Mouse (Mus musculus): Measurements from ENCODE around the gene Plaur. TPM values are rescaled to one million over a fixed set of nuclear protein-coding genes. Genes with fewer than 3 reads are reported as not detected.

The Plaur gene
- polyA plus RNA-seq (2016; fragmentation: Nextera tagmentation; extraction: Ambion mirVana) = 1.7 and 2.0 TPM in 2 replicates

DNA sequence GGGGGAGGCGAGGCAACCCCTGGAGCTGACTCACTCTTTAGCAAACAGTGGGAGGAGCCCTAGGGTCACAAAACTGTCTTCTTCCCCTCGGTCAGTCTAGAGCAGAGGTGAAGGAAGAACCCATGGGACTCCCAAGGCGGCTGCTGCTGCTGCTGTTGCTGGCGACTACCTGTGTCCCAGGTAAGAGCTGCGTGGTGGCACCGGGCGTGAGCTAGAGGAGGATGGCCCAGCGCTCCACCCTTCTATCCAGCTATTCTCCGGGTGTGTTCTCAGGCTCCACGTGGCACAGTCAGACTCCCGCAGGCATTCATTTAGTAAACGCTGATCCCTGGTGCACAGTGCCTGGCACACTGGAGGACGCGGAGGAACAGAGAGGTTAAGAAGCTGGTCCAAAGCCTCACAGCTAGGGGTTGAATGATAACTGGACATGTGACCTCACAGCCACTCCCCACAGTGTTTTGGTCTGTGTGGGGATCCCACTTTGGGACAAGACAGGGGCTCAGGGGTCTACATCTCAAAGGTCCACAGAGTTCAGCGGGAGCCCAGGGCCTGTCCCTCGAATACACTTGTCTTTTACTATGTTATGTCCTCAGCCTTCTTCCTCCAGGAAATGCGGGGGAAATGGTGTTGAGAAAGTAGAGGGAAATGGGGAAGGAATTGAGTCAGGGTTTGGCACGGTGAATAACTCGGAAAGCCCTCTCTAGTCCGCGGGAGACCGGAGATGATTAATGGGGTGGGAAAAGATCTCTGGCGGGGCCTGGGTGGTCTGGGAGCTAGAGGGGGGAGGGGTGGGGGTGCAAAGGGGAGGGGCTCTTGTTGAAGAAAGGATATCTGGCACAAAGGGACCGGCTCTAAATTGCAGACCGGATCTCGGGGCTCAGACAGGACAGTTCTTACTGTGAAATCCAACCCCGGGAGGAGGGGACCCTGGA is at the start of gene Plaur:
Plaur (plus strand) TSS at position 97 of the 932 bp plus-strand sequence.
- WGBS = 9% methylated on average over 27 of the region's 27 CpGs
- no peaks in the 10 kb centered on the region for H3K36me3 ChIP-seq
- H3K4me3 ChIP-seq = no peak within 1 kb of the TSS
- H3K9ac ChIP-seq = no peak within 1 kb of the TSS
- H3K27me3 ChIP-seq (replicated peaks) = no peaks in the 10 kb centered on the region
- no peaks in the 10 kb centered on the region for H3K9me3 ChIP-seq
- H3K27ac ChIP-seq = no peak within 1 kb of the TSS
- peak within 1 kb of the TSS; percentile 42 for H3K4me2 ChIP-seq (replicated peaks)
- peaks cover 11% of the 10 kb centered on the region for H3K4me1 ChIP-seq
- peak; percentile 63 for ATAC-seq (ENCODE audit: low FRiP score, low read depth)

DNA sequence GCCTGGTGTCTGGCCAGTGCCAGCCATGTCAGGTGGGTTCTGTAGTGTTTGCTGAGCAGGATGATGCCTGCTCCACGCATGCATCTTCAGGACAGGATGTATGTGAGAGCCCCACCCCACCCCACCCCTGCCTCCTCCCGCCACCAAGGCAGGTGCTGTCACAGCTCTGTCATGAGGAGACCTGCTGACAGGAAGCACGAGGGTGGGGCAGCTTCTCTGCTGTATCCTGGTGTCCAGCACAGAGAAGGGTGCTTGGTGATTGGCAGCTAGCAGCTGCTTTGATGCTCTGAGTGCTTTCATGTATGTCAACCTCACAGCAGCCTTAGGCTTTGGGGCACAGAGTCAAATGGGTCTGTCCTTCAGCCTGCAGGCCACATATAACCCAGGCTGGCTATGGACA is 48.7 kb upstream of the Plaur start:
- peaks cover 25% of the 10 kb centered on the region for H3K36me3 ChIP-seq
- H3K27me3 ChIP-seq (replicated peaks) = no peaks in the 10 kb centered on the region
- no peaks in the 10 kb centered on the region for H3K9me3 ChIP-seq
- H3K9ac ChIP-seq = no peak overlapping the region
- 89% methylated on average over 3 of the region's 3 CpGs for WGBS
- no peak for ATAC-seq (ENCODE audit: low FRiP score, low read depth)
- H3K4me3 ChIP-seq = no peak overlapping the region
- H3K4me2 ChIP-seq (replicated peaks) = no peak overlapping the region
- no peak overlapping the region for H3K27ac ChIP-seq
- peaks cover 4% of the 10 kb centered on the region; the same call in 1 of the 2 replicates for H3K4me1 ChIP-seq

DNA sequence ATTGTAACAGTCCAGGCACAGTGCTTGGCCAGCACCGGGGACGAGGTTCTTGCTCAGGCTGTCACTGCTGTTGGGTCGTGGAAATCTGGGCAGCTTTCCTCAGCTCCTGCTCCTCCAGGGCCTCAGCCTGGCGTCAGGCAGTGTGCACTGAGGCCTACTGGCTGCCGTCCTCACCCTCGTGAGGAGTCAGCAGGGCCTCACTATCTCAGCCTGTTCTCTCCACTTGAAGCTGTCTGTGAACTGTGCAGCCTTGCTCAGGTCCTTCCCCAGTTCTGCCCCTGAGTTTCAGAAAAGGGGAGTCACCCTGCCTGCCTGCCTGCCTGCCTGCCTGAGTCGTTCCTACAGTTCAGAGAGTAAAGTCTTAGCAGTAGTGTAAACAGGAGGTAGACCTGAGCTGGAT is 47.0 kb upstream of the Plaur start:
- WGBS = 84% methylated on average over 7 of the region's 7 CpGs
- no peak for ATAC-seq (ENCODE audit: low FRiP score, low read depth)
- no peaks in the 10 kb centered on the region for H3K27me3 ChIP-seq (replicated peaks)
- no peak overlapping the region for H3K9ac ChIP-seq
- H3K4me2 ChIP-seq (replicated peaks) = no peak overlapping the region
- H3K4me1 ChIP-seq = peaks cover 16% of the 10 kb centered on the region
- no peak overlapping the region for H3K4me3 ChIP-seq
- peaks cover 21% of the 10 kb centered on the region for H3K36me3 ChIP-seq
- no peaks in the 10 kb centered on the region for H3K9me3 ChIP-seq
- no peak overlapping the region for H3K27ac ChIP-seq

DNA sequence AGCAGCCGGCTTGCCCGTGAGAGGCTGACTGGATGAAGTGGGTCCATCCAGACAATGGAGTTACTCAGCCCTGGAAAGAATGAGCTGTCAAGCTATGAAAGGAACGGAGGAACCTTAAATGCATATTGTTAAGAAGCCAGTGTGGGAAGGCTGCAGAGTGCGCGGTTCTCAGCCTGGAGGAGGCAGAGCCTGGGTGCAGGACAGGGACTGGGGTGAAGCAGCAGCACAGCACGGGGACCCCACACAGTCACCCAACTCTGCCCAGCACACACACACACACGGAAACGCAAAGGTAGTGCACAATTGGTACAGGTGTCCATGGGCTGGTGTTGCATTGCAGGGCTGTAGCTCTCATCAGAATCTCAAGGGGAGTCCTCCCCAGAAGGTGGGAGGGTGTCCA is 42.7 kb upstream of the Plaur start:
- no peak overlapping the region for H3K4me3 ChIP-seq

DNA sequence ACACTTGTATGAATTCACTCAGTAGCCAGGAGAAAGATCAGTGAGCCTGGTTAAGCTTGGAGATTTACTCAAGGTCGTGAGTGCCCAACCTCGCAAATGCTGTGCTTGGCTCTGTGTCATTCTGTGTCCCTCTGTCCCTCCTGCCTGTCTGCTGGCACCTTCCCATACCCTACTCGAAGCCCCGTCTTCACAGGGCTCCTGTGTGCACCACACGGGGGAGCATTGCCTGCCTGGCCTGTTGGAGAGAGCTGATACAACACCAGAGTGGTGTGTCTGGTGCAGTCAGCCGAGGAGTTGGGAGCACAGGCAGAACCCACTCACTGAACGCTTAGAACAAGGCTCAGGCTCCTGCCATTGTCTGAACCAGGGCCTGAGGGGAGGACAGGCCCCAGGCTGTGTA is 40.6 kb upstream of the Plaur start:
- H3K36me3 ChIP-seq = peaks cover 30% of the 10 kb centered on the region
- ATAC-seq (ENCODE audit: low FRiP score, low read depth) = no peak
- 84% methylated on average over 7 of the region's 7 CpGs for WGBS
- no peak overlapping the region for H3K4me2 ChIP-seq (replicated peaks)
- no peak overlapping the region for H3K9ac ChIP-seq
- H3K4me3 ChIP-seq = no peak overlapping the region
- peaks cover 16% of the 10 kb centered on the region for H3K4me1 ChIP-seq
- no peak overlapping the region for H3K27ac ChIP-seq
- no peaks in the 10 kb centered on the region for H3K9me3 ChIP-seq
- H3K27me3 ChIP-seq (replicated peaks) = no peaks in the 10 kb centered on the region

More for the DNA sequence above, 42.7 kb upstream of the Plaur start:
- Histone ChIP-seq H3K27ac (no peak overlapping the region), H3K36me3 (peaks cover 43% of the 10 kb centered on the region), H3K4me2 (replicated peaks) (no peak overlapping the region), H3K9me3 (no peaks in the 10 kb centered on the region), H3K27me3 (replicated peaks) (no peaks in the 10 kb centered on the region), H3K9ac (no peak overlapping the region), H3K4me1 (peaks cover 16% of the 10 kb centered on the region)
- WGBS = 36% methylated on average over 8 of the region's 8 CpGs
- ATAC-seq (ENCODE audit: low FRiP score, low read depth) = no peak

DNA sequence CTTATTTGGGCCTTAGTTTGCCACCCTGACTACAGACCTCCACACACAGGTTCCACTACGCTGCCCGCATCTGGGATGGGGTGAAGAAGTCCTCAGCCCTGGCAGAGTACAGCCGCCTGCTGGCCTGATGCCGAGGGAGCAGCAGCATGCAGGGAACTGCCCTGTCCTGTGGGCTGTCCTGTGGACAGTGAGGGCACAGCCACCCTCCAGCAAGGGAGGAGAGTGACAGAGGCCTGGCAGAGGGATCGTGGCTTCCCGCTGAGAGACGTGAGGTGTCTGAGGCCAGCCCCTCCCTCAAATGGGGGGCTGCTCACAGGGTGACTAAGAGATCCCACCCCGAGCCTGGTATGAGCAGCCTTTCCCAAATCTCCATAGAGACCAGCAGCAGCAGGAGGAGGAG is 40.0 kb upstream of the Plaur start:
- WGBS = 77% methylated on average over 8 of the region's 8 CpGs
- H3K36me3 ChIP-seq = peaks cover 27% of the 10 kb centered on the region

DNA sequence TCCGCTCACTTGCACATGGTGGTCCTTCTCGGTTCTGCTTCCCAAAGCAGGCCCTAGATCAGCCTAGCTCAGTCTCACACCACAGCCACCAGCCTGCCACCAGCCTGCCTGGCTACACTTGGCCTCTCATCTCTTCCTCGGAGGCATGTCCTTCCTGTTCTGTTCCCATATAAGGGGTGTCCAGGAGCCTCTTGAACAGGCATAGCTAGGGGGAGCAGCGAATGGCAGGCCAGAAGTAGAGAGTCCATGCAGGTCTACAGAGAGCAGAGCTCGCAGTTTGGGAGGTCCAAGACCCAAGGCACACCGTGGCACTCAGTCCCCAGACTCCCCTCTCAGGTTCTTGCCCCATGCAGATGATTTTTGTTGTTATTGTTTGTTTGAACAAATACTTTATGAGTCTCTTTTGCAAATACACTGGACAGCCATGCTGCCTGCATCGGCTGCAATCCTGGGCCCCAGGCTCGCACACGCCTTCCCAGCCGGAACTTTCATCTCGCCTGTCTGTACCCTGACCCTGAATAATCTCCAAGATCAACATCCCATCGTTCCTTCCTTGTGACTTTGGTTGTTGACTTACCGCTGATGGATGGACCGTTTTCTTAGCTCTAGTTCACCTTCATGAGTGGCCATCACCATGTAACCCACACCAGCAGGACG is 39.0 kb upstream of the Plaur start:
- H3K36me3 ChIP-seq = peaks cover 27% of the 10 kb centered on the region
- H3K4me3 ChIP-seq = no peak overlapping the region
- no peak overlapping the region for H3K4me2 ChIP-seq (replicated peaks)
- H3K27me3 ChIP-seq (replicated peaks) = no peaks in the 10 kb centered on the region
- H3K27ac ChIP-seq = no peak overlapping the region
- WGBS = 91% methylated on average over 15 of the region's 15 CpGs
- no peak for ATAC-seq (ENCODE audit: low FRiP score, low read depth)
- H3K9ac ChIP-seq = no peak overlapping the region
- H3K4me1 ChIP-seq = peaks cover 12% of the 10 kb centered on the region
- no peaks in the 10 kb centered on the region for H3K9me3 ChIP-seq

More for the DNA sequence above, 40.0 kb upstream of the Plaur start:
- Histone ChIP-seq H3K27ac (no peak overlapping the region), H3K9me3 (no peaks in the 10 kb centered on the region), H3K27me3 (replicated peaks) (no peaks in the 10 kb centered on the region), H3K4me3 (no peak overlapping the region), H3K4me2 (replicated peaks) (no peak overlapping the region), H3K9ac (no peak overlapping the region), H3K4me1 (peaks cover 16% of the 10 kb centered on the region)
- ATAC-seq (ENCODE audit: low FRiP score, low read depth) = no peak

DNA sequence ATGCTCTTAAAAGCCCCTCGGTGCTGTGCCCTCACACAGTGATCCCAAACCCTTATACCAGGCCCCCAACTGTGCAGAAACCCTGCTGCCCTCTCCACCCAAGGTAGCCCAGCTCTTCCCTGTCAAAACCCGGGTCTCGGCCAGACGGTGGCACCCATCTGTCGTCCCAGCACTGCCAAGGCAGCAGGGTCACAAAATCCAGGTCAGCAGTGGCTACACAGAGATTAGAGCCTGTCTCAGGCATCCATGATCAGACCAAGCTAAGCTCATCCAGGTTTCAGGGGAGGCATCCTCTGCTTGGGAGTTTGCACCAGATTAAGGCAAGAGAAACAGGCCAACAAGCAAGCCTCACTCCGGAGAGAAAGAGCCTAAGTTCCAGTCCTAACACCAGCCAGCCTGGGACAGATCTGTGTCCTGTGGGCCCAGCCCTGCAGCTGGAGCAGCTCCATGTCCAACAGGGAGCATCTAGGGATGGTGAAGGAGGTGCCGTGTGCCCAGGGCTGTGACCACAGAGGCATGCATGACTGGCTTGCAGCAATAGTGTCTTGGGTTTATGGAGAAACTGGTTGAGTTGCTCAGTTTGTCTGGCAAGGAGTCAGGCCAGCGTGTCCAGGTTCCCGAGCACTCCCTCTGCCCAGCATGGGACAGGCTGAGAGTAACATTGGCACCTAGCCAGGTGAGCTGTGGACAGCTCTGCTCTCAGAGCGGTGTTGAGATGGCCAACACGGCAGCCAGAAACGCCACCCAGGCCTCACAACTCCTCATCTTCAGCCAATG is 38.1 kb upstream of the Plaur start:
- Histone ChIP-seq H3K4me1 (peaks cover 9% of the 10 kb centered on the region), H3K27me3 (replicated peaks) (no peaks in the 10 kb centered on the region), H3K36me3 (peaks cover 27% of the 10 kb centered on the region), H3K4me3 (no peak overlapping the region), H3K9me3 (no peaks in the 10 kb centered on the region), H3K9ac (no peak overlapping the region), H3K27ac (no peak overlapping the region), H3K4me2 (replicated peaks) (no peak overlapping the region)
- WGBS = 83% methylated on average over 12 of the region's 12 CpGs
- no peak for ATAC-seq (ENCODE audit: low FRiP score, low read depth)

DNA sequence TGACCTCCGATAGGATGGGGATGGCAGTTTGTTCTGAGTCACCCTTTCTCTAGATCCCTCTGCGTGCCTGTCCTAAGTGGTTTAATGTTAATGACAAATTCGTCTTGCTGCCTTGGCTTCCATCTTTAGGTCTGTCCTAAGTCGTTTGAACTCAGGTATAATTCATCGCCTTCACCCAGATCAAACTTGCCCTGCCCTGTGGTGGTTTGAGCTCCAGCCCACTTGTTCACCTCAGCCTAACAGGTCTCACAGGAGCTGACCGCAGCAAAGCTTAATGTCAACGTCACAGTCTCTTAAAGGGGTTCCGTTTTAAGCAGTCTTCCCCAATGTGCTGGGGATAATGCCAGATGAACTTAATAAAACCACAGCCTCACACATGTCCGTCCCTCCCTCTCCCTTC is 36.4 kb upstream of the Plaur start:
- Histone ChIP-seq H3K27me3 (replicated peaks) (no peaks in the 10 kb centered on the region), H3K27ac (no peak overlapping the region), H3K4me3 (no peak overlapping the region), H3K36me3 (peaks cover 20% of the 10 kb centered on the region), H3K4me1 (no peaks in the 10 kb centered on the region), H3K4me2 (replicated peaks) (no peak overlapping the region), H3K9ac (no peak overlapping the region), H3K9me3 (no peaks in the 10 kb centered on the region)
- ATAC-seq (ENCODE audit: low FRiP score, low read depth) = no peak
- 89% methylated on average over 9 of the region's 9 CpGs for WGBS

DNA sequence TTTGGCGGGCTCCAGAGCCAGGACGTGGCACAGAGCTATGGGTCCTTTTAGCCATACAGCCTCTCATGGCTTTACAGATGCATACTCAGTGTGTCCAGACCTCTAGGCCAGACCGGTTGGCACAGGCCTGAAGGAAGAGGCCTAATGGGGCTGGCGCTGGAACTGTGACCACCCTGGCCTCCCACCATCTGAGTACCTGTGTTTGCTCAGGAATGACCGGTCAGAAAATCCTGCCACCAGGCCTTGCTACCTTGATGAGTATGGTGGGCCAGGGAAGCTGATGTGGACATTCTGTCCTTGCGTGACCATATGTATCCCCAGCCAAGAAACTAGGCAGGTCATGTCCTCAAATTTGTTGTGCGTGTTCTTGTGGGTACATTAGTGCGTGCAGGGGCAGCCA is 35.1 kb upstream of the Plaur start:
- no peaks in the 10 kb centered on the region for H3K9me3 ChIP-seq
- no peak overlapping the region for H3K9ac ChIP-seq
- no peak overlapping the region for H3K4me2 ChIP-seq (replicated peaks)
- H3K27ac ChIP-seq = no peak overlapping the region
- ATAC-seq (ENCODE audit: low FRiP score, low read depth) = no peak
- no peaks in the 10 kb centered on the region; the same call in 1 of the 2 replicates for H3K27me3 ChIP-seq (replicated peaks)
- H3K4me3 ChIP-seq = no peak overlapping the region
- H3K4me1 ChIP-seq = no peaks in the 10 kb centered on the region
- 93% methylated on average over 8 of the region's 8 CpGs for WGBS
- H3K36me3 ChIP-seq = peaks cover 11% of the 10 kb centered on the region

DNA sequence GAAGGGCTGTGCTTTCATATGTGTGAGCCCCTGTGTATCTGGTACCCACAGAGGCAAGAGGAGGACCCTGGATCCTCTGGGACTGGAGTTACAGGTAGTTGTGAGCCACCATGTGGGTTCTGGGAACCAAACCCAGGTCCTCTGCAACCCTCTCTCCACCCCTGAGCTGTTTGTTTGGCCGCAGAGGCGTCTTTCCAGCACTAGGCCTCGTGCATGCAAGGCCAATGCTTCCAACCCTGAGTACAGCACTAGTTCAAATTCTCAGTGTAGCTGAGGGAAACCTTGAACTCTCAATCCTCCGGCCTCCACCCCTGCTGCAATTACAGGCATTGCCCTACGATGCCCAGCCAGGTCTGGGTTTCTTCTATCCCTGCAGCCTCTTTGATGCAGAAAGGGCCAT is 33.6 kb upstream of the Plaur start:
- 86% methylated on average over 5 of the region's 5 CpGs for WGBS
- H3K27me3 ChIP-seq (replicated peaks) = no peaks in the 10 kb centered on the region; the same call in 1 of the 2 replicates
- ATAC-seq (ENCODE audit: low FRiP score, low read depth) = no peak
- H3K4me1 ChIP-seq = no peaks in the 10 kb centered on the region
- no peak overlapping the region for H3K27ac ChIP-seq
- peaks cover 12% of the 10 kb centered on the region; the same call in 1 of the 2 replicates for H3K9me3 ChIP-seq
- peaks cover 3% of the 10 kb centered on the region; the same call in 1 of the 2 replicates for H3K36me3 ChIP-seq
- no peak overlapping the region for H3K9ac ChIP-seq
- no peak overlapping the region for H3K4me3 ChIP-seq
- H3K4me2 ChIP-seq (replicated peaks) = no peak overlapping the region
